Mouse (Mus musculus) lung, embryonic 15.5 days (tissue): ENCODE measurements around the gene Adam6a. TPM values are rescaled to one million over a fixed set of nuclear protein-coding genes. Genes with fewer than 3 reads are reported as not detected.
"Not testable (repeated sequence)": the region's sequence is repeated elsewhere in the genome, so short reads cannot be mapped to it uniquely, and the experiment has no call there.

Experiments
- ATAC-seq: fragments of 200-750 bp; cut with Nextera tagmentation; 2 replicates; pipeline ENCODE4 v1.8.0; 2017; ENCODE audit warnings: moderate number of reproducible peaks, borderline replicate concordance; ENCODE audit not compliant: low FRiP score, low TSS enrichment; ENCODE audit errors: extremely low read depth
- H3K27ac ChIP-seq: fragments of 300-500 bp; sonication (generic); 2 replicates; pipeline ENCODE4 v1.5.1; 2015; ENCODE audit warnings: moderate library complexity, mild to moderate bottlenecking, inconsistent platforms
- H3K27me3 ChIP-seq: fragments of 300-500 bp; sonication (generic); 2 replicates; pipeline ENCODE4 v1.6.1; 2015; ENCODE audit warnings: inconsistent platforms
- H3K36me3 ChIP-seq: fragments of 300-500 bp; sonication (generic); 2 replicates; pipeline ENCODE4 v1.6.1; 2015; ENCODE audit warnings: inconsistent platforms
- H3K4me1 ChIP-seq: fragments of 300-500 bp; sonication (generic); 2 replicates; pipeline ENCODE4 v1.6.1; 2015; ENCODE audit warnings: inconsistent platforms
- H3K4me2 ChIP-seq: fragments of 300-500 bp; sonication (generic); 2 replicates; pipeline ENCODE4 v1.6.1; 2015; ENCODE audit warnings: inconsistent platforms, mild to moderate bottlenecking, moderate library complexity
- H3K4me3 ChIP-seq: fragments of 300-500 bp; sonication (generic); 2 replicates; pipeline ENCODE4 v1.5.1; 2015; ENCODE audit warnings: mild to moderate bottlenecking, inconsistent platforms
- H3K9ac ChIP-seq: fragments of 300-500 bp; sonication (generic); 2 replicates; pipeline ENCODE4 v1.6.1; 2015; ENCODE audit warnings: inconsistent platforms
- H3K9me3 ChIP-seq: fragments of 300-500 bp; sonication (generic); 2 replicates; pipeline ENCODE4 v1.6.1; 2016; ENCODE audit warnings: inconsistent platforms
- WGBS: fragments of 180-500 bp; shearing (Covaris S2); methylation state at CpG from one replicate; pipeline ENCODE4 v1.1.7; 2015; 5-methylcytosine and 5-hydroxymethylcytosine counted together
- polyA plus RNA-seq: library from polyadenylated mRNA; unstranded; fragments of >200 nt; fragmentation: Nextera tagmentation; extraction: Ambion mirVana; gene quantifications from 2 replicates; pipeline ENCODE4 v1.2.1, GENCODE M21; 2015

Gene Adam6a
- polyA plus RNA-seq, result not detected in 2 replicates

GRCm38 (mm10) chr12:113543608-113544007 lies at the start of gene Adam6a:
TSS of gene Adam6a (plus strand) at chr12:113543908.
- H3K9me3 ChIP-seq, H3K27me3 ChIP-seq, H3K4me1 ChIP-seq, H3K4me2 ChIP-seq, H3K36me3 ChIP-seq, H3K4me3 ChIP-seq, H3K27ac ChIP-seq, ATAC-seq, H3K9ac ChIP-seq: not testable (repeated sequence)
- WGBS, result 86% methylated on average over 1 of the region's 1 CpGs

GRCm38 (mm10) chr12:113525901-113526300 lies 17.8 kb upstream of the Adam6a start:
- no peak overlapping the region for H3K4me3 ChIP-seq
- WGBS, result 73% methylated on average over 2 of the region's 2 CpGs
- no peaks in the 10 kb centered on the region for H3K4me1 ChIP-seq
- no peak overlapping the region for H3K9ac ChIP-seq
- no peak overlapping the region for H3K4me2 ChIP-seq
- no peaks in the 10 kb centered on the region for H3K27me3 ChIP-seq
- H3K36me3 ChIP-seq, result no peaks in the 10 kb centered on the region
- no peak overlapping the region for H3K27ac ChIP-seq
- no peaks in the 10 kb centered on the region for H3K9me3 ChIP-seq
- no peak for ATAC-seq

- Histone ChIP-seq H3K4me1 (no peaks in the 10 kb centered on the region), H3K27ac (no peak overlapping the region), H3K4me2 (no peak overlapping the region), H3K36me3 (no peaks in the 10 kb centered on the region), H3K9me3 (no peaks in the 10 kb centered on the region), H3K27me3 (no peaks in the 10 kb centered on the region), H3K9ac (no peak overlapping the region), H3K4me3 (no peak overlapping the region)
- 48% methylated on average over 6 of the region's 6 CpGs for WGBS
- ATAC-seq, result no peak
Measured at GRCm38 (mm10) chr12:113578241-113578640, 34.5 kb downstream of the Adam6a start.

DNA sequence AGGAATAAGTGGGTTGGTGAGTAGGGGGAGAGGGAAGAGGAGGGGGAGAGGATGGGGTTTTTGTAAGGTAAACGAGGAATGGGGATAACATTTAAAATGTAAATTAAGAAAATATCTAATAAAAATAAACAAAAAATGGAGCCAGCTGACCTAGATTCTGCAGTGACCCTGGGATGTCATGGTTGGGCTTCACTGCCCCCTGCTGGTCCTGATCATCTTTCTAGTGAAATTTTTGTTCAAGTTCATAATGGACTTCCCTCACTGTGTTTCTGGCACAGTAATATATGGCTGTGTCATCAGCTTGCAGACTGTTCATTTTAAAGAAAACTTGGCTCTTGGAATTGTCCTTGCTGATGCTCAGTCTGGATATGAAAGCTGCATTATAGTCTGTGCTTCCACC lies 44.3 kb downstream of the Adam6a start:
- H3K9ac ChIP-seq, result no peak overlapping the region
- H3K4me2 ChIP-seq, result no peak overlapping the region
- WGBS, result 27% methylated on average over 1 of the region's 1 CpGs
- H3K4me3 ChIP-seq, result no peak overlapping the region
- no peaks in the 10 kb centered on the region for H3K9me3 ChIP-seq
- no peaks in the 10 kb centered on the region for H3K27me3 ChIP-seq
- no peak for ATAC-seq
- no peak overlapping the region for H3K27ac ChIP-seq
- no peaks in the 10 kb centered on the region for H3K4me1 ChIP-seq
- H3K36me3 ChIP-seq, result no peaks in the 10 kb centered on the region

Other genes starting within 250 kb of the Adam6a start
- not detected in 2 replicates for gene Adam6b, start 54.4 kb upstream of the Adam6a start, polyA plus RNA-seq